Mouse (Mus musculus) brain, embryonic 14.5 days (tissue): ENCODE results near the gene BC030867.

ENCODE experiments used
- CTCF ChIP-seq: fragments of 200-500 bp; IDR thresholded peaks from 2 replicates; pipeline ENCODE4 v1.5.1; 2012; ENCODE audit warnings: inconsistent platforms, mild to moderate bottlenecking, moderate library complexity, borderline replicate concordance; ENCODE audit not compliant: insufficient read depth, insufficient read length; ENCODE audit errors: extremely low read depth
- POLR2A ChIP-seq: fragments of 200-500 bp; IDR thresholded peaks from 2 replicates; pipeline ENCODE4 v1.6.1; 2012; ENCODE audit warnings: mild to moderate bottlenecking, inconsistent platforms, borderline replicate concordance; ENCODE audit not compliant: poor library complexity, insufficient read depth, insufficient read length, severe bottlenecking; ENCODE audit errors: extremely low read depth

- TF ChIP-seq CTCF (no peak), POLR2A (no peak)
Observed at GRCm38 (mm10) chr11:102277754-102278153, 29.1 kb downstream of the BC030867 start.
